Mouse (Mus musculus): Measurements from ENCODE around the gene Mbtps2. TPM values are rescaled to one million over a fixed set of nuclear protein-coding genes. Genes with fewer than 3 reads are reported as not detected.

Mbtps2 gene
- polyA plus RNA-seq (2017; shearing (Covaris generic)), result 10 to 100 TPM; 14.5 to 15.1 TPM

GRCm38 (mm10) chrX:157598186-157598996 is at the start of gene Mbtps2:
Gene Mbtps2 (minus strand): TSS chrX:157598715.
- peak; percentile 74 for ATAC-seq

GRCm38 (mm10) chrX:157646399-157646798 is 47.9 kb upstream of the Mbtps2 start:
- no peak for ATAC-seq

DNA sequence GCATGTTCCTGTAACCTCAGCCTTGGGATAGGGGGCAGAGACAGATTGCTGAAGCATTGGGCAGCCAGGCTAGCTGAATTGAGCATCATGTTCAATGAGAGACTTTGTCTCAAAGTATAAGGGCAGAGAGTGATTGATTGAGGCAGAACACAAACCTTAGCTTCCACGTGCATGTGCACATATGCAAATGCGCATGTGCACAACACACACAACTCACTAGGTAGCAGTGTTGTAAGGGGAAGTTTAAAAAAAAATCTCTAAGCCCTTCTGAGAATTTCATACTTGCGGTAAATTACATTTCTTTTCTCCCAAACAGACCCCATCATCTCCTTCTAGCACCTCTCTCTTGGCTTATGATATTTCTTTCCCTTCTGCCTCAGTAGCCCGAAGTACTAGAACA is 46.2 kb upstream of the Mbtps2 start:
- ATAC-seq, result no peak

DNA sequence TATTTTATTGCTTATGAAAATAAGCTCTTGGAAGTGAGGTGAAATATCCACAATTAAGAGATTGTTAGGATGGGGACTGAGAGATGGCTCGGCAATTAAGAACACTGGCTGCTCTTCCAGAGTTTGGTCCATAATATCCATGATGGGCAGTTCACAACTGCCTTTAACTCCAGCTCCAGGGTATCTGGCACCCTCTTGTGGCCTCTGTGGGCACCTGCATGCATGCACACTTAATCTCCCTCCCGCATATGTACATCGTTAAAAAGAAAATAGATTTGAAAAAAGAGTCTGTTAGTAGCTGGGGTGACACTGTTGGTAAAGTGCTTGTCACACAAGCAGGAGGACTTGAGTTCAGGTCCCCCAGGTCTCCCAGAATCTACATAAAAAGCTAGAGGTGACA is 45.8 kb upstream of the Mbtps2 start:
- peak; percentile 54 for ATAC-seq

GRCm38 (mm10) chrX:157642856-157643255 is 44.3 kb upstream of the Mbtps2 start:
- no peak for ATAC-seq

DNA sequence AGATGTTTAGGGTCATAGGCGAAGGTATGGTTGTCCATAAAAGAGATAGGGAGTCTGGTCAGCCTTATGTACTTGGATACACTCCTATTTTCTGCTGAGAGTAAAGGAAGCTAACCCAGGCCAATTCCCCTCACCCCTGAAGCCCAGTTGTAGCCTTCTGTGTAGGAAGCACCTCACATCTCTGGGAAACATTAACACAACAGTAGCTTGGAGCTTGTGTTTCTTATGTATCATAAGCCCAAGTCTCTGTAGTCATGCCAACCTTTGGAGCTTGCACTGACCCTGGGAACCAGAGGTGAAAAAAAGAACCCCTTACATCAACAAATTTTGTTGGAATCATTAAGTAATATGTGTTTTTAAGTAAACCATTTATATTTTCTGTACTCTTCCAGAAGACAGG is 38.7 kb upstream of the Mbtps2 start:
- no peak for ATAC-seq

- ATAC-seq, result no peak
Observed at GRCm38 (mm10) chrX:157633676-157634414, 35.3 kb upstream of the Mbtps2 start.

DNA sequence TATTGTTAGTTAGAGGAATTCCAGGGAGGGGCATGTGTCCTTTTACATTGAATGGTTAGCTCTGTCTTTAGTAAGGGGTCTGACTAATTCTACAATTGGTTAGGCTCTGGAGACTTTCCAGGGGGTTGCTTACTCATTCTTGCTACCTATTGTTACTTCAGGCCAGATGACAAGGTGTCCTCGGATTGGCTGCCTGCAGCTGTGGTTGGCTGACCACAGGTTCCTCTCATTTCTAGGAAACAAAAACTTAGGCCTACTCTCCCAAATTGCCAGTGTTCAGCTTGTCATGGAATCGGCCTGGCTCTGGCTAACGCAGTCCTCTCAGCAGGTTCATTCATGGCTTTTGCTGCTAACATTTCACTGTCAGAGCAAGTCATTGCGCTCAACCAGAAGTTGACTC is 31.8 kb upstream of the Mbtps2 start:
- no peak for ATAC-seq

- no peak for ATAC-seq
Observed at GRCm38 (mm10) chrX:157612894-157613293, 14.4 kb upstream of the Mbtps2 start.

GRCm38 (mm10) chrX:157601450-157601849 is 2.9 kb upstream of the Mbtps2 start:
- no peak for ATAC-seq

DNA sequence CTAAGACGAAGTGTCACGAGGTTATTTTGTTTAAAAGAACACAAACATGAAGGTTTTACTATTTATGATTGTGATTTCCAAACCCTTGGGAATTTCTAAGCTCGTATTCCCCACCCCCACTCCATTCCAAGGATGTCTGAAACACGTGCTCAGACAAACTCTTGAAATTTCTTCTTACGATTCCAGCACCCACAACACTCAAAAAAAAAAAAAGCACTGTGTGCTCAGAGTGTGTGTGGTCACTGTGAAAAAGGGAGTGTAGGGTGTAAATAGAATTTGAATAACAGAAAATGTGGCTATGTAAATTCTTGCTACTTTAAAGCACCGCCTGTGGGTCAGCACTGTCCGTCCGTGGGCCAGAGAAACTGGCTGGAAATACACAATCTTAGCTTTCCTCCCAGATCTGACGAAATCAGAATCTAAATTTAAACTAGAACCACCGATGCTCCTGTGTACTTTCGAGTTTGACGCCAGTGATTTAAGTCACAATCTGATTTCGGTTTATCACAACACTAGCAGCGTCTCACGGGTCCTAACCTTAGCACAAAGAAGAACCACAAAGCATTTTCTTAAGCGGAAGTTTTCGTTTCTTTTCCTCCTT is 830 bp downstream of the Mbtps2 start:
- peak; percentile 26 for ATAC-seq

GRCm38 (mm10) chrX:157596802-157597201 is 1.7 kb downstream of the Mbtps2 start:
- ATAC-seq, result peak; percentile 53

GRCm38 (mm10) chrX:157595927-157596326 is 2.6 kb downstream of the Mbtps2 start:
- ATAC-seq, result no peak

DNA sequence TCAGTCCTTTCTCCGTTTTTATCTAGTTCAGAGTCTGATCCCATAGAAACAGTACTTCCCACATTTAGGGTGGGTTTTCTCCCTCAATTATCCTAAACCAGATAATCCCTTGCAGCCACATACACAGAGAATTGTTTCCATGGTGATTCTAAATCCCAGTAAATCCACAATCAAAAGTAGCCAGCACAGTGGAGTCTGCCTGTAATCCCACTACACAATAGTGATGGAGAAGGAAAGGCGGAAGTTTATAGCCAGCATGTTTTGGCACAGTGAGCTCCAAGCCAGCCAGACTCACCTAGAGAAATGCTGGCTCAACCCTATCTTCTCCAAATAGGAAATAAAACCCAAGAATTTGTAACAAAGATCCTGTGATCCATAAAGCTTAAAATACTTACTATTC is 3.9 kb downstream of the Mbtps2 start:
- ATAC-seq, result no peak

DNA sequence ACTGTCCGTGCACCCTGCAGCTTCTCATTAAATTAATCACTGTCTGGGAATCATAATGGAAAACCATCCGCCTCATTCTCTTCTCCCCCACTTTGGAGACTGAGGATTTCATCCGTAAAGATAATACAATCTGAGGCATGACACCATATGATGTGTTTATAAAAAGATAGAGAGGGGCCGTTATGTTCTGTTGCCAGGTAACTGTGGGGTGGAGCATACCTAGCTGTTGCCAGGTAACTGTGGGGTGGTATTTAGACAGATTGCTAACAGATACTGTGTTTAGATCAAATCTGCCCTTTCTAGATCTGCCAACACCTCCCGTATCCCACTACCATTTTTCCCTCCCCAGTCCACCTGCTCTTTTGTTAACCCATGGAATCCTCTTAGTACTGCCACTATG is 11.5 kb downstream of the Mbtps2 start:
- no peak for ATAC-seq

- no peak for ATAC-seq
Observed at GRCm38 (mm10) chrX:157586397-157586796, 12.1 kb downstream of the Mbtps2 start.

- no peak for ATAC-seq
Observed at GRCm38 (mm10) chrX:157579108-157579614, 19.4 kb downstream of the Mbtps2 start.

DNA sequence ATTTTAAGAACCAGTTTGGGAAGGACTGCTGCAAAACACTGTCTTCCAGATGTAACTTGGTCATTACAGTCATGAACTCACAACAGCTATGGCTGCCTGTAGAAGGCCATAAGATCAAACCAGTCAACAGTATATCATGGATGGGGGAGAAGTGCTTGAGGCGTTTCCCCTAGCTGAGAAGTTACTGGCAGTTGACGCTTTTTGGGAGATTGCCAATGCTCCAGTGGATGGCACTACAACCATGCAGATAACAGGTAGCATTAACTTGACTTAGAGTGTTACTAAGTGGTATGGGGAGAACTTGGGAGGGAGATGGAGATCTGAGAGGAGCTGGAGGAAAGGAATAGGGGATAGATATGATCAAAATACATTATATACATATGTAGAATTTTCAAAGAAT is 23.8 kb downstream of the Mbtps2 start:
- no peak for ATAC-seq

GRCm38 (mm10) chrX:157568840-157569239 is 29.7 kb downstream of the Mbtps2 start, which contains the start of gene Yy2:
Gene Yy2 (minus strand): TSS chrX:157568985.
- no peak for ATAC-seq

- no peak for ATAC-seq
Observed at GRCm38 (mm10) chrX:157563794-157564193, 34.7 kb downstream of the Mbtps2 start.

GRCm38 (mm10) chrX:157547082-157547481 is 51.4 kb downstream of the Mbtps2 start:
- ATAC-seq, result no peak

DNA sequence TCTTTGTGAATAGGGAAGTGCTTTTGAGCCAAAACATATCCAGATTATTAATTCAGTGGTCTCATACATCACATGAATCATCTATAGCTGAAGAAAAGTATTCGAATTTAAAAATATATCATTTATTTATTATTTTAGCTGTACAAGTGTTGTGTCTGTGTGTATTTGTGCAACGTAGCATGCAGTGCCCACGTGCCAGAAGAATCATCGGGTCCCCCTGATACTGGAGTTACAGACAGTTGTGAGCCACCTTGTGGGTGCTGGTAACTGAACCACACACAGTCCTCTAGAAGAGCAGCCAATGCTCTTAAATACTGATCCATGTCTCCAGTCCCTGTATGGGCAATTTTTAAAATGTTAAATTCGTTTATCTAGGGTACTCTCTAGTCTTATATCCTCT is 92.1 kb downstream of the Mbtps2 start:
- ATAC-seq, result no peak

DNA sequence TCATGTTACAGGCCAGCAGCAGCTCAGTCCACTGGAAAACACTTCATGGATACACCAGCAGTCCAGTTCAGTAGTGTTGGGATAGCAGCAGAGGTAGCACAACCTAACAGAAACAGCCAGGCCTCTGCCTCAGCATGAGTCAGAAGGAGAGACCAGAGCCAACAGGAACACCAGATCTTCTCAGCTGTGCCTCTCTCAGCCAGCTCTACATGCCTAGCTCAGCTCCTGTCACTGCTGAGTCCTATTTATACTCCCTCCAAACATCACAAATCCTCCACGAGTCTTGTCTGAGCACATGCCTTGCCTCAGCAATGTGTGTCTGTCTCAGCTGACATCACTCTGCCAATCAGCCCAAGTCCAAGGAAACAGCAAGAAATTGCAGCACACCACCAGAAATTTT is 94.0 kb downstream of the Mbtps2 start:
- ATAC-seq, result no peak

Measured in activated CD4-positive, CD25-positive, alpha-beta regulatory T cell, adult 4 months (primary cell).